Mouse (Mus musculus) G1E (cell line): Measurements from ENCODE around the gene Mef2c. TPM values are rescaled to one million over a fixed set of nuclear protein-coding genes. Genes with fewer than 3 reads are reported as not detected.

Experiments
- ATAC-seq: 2 replicates; pipeline ENCODE4 v1.8.0; 2016; ENCODE audit warnings: mild to moderate bottlenecking; ENCODE audit not compliant: insufficient number of reproducible peaks, poor library complexity, low FRiP score, severe bottlenecking; ENCODE audit errors: extremely low read depth
- DNase-seq: peaks from one replicate; pipeline ENCODE4 v3.0.0; 2012; ENCODE audit warnings: low spot score
- H3K27me3 ChIP-seq: 2 replicates; pipeline ENCODE4 v1.6.1; 2012; ENCODE audit warnings: mild to moderate bottlenecking, low read length, inconsistent platforms; ENCODE audit not compliant: insufficient read depth
- H3K36me3 ChIP-seq: replicated peaks from 2 replicates; pipeline ENCODE3; 2012; ENCODE audit warnings: mild to moderate bottlenecking, inconsistent platforms
- H3K4me1 ChIP-seq: 2 replicates; pipeline ENCODE4 v1.6.1; 2012; ENCODE audit warnings: low read depth, low read length, inconsistent platforms, mixed read lengths; ENCODE audit not compliant: insufficient read depth
- H3K4me3 ChIP-seq: 2 replicates; pipeline ENCODE4 v1.5.1; 2012; ENCODE audit warnings: low read depth, mild to moderate bottlenecking, inconsistent platforms, low read length, moderate library complexity, mixed read lengths
- H3K9me3 ChIP-seq: replicated peaks from 2 replicates; pipeline ENCODE4 v1.6.1; 2012; ENCODE audit warnings: inconsistent platforms
- CTCF ChIP-seq: IDR thresholded peaks from 2 replicates; pipeline ENCODE4 v1.5.1; 2012; ENCODE audit warnings: low read depth, low read length, inconsistent platforms, mixed read lengths
- GATA1 ChIP-seq: IDR thresholded peaks from 2 replicates; pipeline ENCODE4 v1.6.1; 2012; ENCODE audit warnings: borderline replicate concordance, low read length, inconsistent platforms, mixed read lengths
- GATA2 ChIP-seq: IDR thresholded peaks from 2 replicates; pipeline ENCODE4 v1.6.1; 2012; ENCODE audit warnings: low read depth, low read length, inconsistent platforms, borderline replicate concordance
- POLR2AphosphoS5 ChIP-seq: IDR thresholded peaks from 2 replicates; pipeline ENCODE4 v1.6.1; 2012; ENCODE audit warnings: low read depth, low read length, inconsistent platforms; ENCODE audit not compliant: insufficient replicate concordance
- TAL1 ChIP-seq: conservative IDR thresholded peaks from 2 replicates; pipeline ENCODE4 v1.6.1; 2012; ENCODE audit warnings: low read depth, low read length, inconsistent platforms, mixed read lengths
- polyA plus RNA-seq: library from polyadenylated mRNA; stranded (reverse); fragments of >175 nt; gene quantifications from 2 replicates; pipeline ENCODE4 v1.2.3, GENCODE M21; 2012
- total RNA-seq, 2 experiments: library from RNA; stranded (forward) in 1 of 2; stranded (reverse) in 1 of 2; fragments of 200-1000 nt in 1 of 2; fragments of >200 nt in 1 of 2; fragmentation: Nextera tagmentation in 1 of 2; gene quantifications; 2 replicates each; pipeline ENCODE4 v1.2.3; 2014 to 2017

Mef2c gene
- total and polyA plus RNA-seq, 3 experiments = 0.60 TPM; not detected in 2

- Histone ChIP-seq H3K4me3 (no peak overlapping the region), H3K27me3 (no peaks in the 10 kb centered on the region), H3K36me3 (no peaks in the 10 kb centered on the region), H3K4me1 (no peaks in the 10 kb centered on the region), H3K9me3 (no peaks in the 10 kb centered on the region)
- DNase-seq (no peak), ATAC-seq (peak; percentile 22; the same call in 1 of the 2 replicates)
- TF ChIP-seq GATA1 (no peak), TAL1 (no peak), CTCF (no peak), GATA2 (no peak), POLR2AphosphoS5 (no peak)
Observed at GRCm38 (mm10) chr13:83649795-83650476, 146.1 kb downstream of the Mef2c start.

- ATAC-seq = no peak
- TF ChIP-seq GATA1 = no peak
- TF ChIP-seq CTCF = no peak
- no peak for TF ChIP-seq GATA2
- no peak for TF ChIP-seq TAL1
- TF ChIP-seq POLR2AphosphoS5 = no peak
- no peak for DNase-seq
- no peaks in the 10 kb centered on the region for H3K27me3 ChIP-seq
- no peaks in the 10 kb centered on the region for H3K36me3 ChIP-seq
- H3K9me3 ChIP-seq = no peaks in the 10 kb centered on the region
- no peak overlapping the region for H3K4me3 ChIP-seq
- no peaks in the 10 kb centered on the region for H3K4me1 ChIP-seq
Observed at GRCm38 (mm10) chr13:83650807-83651206, 147.0 kb downstream of the Mef2c start.

DNA sequence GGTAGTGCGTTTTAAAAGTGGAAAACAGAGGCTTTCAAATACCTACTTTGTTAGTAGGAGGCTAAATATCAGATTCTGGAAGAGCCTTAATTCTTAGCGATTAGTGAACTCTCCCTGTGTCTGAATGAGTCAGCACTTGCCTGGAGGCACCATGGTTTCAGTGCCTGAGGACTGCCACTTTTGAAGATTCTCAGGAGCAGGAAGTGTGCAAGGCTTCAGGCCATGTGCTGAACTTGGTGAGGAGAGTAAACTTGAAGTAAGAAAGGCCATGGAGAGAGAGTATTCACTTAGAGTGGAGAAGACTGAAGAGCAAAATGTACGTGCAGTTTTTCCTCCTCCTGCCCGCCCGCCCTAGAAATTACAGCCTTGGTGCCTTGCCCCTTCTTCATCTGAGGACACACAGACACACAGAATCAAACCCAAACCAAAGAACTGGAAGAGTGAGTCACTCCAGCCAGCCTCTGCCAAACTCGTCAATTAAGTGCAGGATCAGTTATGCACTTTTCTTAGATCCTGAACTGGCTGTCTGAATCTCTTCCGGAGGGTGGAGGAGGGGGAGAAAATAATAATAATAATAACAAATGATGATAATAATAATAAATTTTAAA is 148.2 kb downstream of the Mef2c start:
- no peaks in the 10 kb centered on the region for H3K27me3 ChIP-seq
- DNase-seq (no peak), ATAC-seq (no peak)
- TF ChIP-seq GATA2 (no peak), TAL1 (no peak), POLR2AphosphoS5 (no peak), CTCF (no peak), GATA1 (no peak)
- no peak overlapping the region for H3K4me3 ChIP-seq
- no peaks in the 10 kb centered on the region for H3K36me3 ChIP-seq
- no peaks in the 10 kb centered on the region for H3K9me3 ChIP-seq
- H3K4me1 ChIP-seq = no peaks in the 10 kb centered on the region

- TF ChIP-seq CTCF = no peak
- Histone ChIP-seq H3K4me3 (no peak overlapping the region), H3K27me3 (no peaks in the 10 kb centered on the region), H3K4me1 (no peaks in the 10 kb centered on the region), H3K36me3 (no peaks in the 10 kb centered on the region), H3K9me3 (no peaks in the 10 kb centered on the region)
- DNase-seq = no peak
- no peak for ATAC-seq
Observed at GRCm38 (mm10) chr13:83652560-83652959, 148.7 kb downstream of the Mef2c start.

GRCm38 (mm10) chr13:83654889-83655769 is 151.3 kb downstream of the Mef2c start:
- ATAC-seq (peak; percentile 60), DNase-seq (no peak)
- H3K4me3 ChIP-seq = no peak overlapping the region
- H3K36me3 ChIP-seq = no peaks in the 10 kb centered on the region
- no peaks in the 10 kb centered on the region for H3K27me3 ChIP-seq
- H3K4me1 ChIP-seq = no peaks in the 10 kb centered on the region
- no peaks in the 10 kb centered on the region for H3K9me3 ChIP-seq
- no peak for TF ChIP-seq TAL1
- peak; percentile 28; the same call in 1 of the 2 replicates for TF ChIP-seq CTCF

GRCm38 (mm10) chr13:83656094-83656493 is 152.3 kb downstream of the Mef2c start:
- H3K4me3 ChIP-seq = no peak overlapping the region

More at GRCm38 (mm10) chr13:83656094-83656493, 152.3 kb downstream of the Mef2c start:
- Histone ChIP-seq H3K9me3 (no peaks in the 10 kb centered on the region), H3K4me1 (no peaks in the 10 kb centered on the region), H3K36me3 (no peaks in the 10 kb centered on the region), H3K27me3 (no peaks in the 10 kb centered on the region)
- no peak for DNase-seq
- no peak for ATAC-seq
- no peak for TF ChIP-seq GATA2
- no peak for TF ChIP-seq CTCF
- TF ChIP-seq POLR2AphosphoS5 = no peak
- TF ChIP-seq GATA1 = no peak
- TF ChIP-seq TAL1 = no peak
